Comparison of ENCODE assay signal across 8 mouse cellular contexts in the genomic region with DNA sequence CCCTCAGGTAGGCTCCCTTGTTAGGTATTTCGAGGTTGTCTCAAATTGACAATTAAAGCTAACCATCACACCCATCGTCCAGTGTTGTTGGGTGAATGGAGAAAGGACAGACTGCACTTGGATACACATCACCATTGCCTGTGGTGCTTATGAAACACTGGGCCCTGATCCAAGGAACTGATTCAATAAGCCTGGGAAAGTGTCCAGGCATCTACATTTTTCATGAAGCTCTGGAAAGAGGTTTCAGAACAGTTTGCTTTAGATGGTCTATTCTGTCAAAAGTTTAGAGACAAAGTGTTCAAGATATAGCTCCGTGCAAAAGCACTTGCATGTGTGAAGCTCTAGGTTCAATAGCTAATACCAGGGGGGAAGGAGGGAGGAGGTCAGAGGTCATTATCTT. TPM values are rescaled to one million over a fixed set of nuclear protein-coding genes. Genes with fewer than 3 reads are reported as not detected.
DNase-seq lines count a peak whose midpoint lies in the region; ATAC-seq and TF ChIP-seq lines count a peak whose summit lies in the region.

No protein-coding gene starts in this region.

- H3K36me3 ChIP-seq in heart, postnatal 0 days (replicated peaks; ENCODE audit: control insufficient read depth, insufficient read depth, low read length) = peaks cover 8% of the 10 kb centered on the region; the same call in 1 of the 2 replicates
- no peaks in the 10 kb centered on the region for H3K36me3 ChIP-seq in heart, embryonic 11.5 days (ENCODE audit: control insufficient read depth, insufficient read depth, low read length)

- H3K27ac ChIP-seq in heart, postnatal 0 days (ENCODE audit: low read depth) = no peak overlapping the region
- no peak overlapping the region for H3K27ac ChIP-seq in heart, embryonic 11.5 days (ENCODE audit: low read depth, low read length)
- H3K27ac ChIP-seq in embryonic fibroblast, embryonic 13.5 days (ENCODE audit: insufficient read depth, low read length) = peak overlapping the region; percentile 64

- H3K27me3 ChIP-seq in heart, postnatal 0 days (ENCODE audit: control insufficient read depth, insufficient read depth, low read length) = no peaks in the 10 kb centered on the region
- H3K27me3 ChIP-seq in heart, embryonic 11.5 days (ENCODE audit: control insufficient read depth, insufficient read depth, low read length) = no peaks in the 10 kb centered on the region

- no peak for TF ChIP-seq POLR2A in embryonic fibroblast, embryonic 13.5 days (IDR thresholded peaks at IDR 0.05; ENCODE audit: low read depth, low read length)

- peak; percentile 41 for DNase-seq in heart, postnatal 0 days (ENCODE audit: low spot score)
- DNase-seq in Muller cell, postnatal 12 days (ENCODE audit: inconsistent ontology term) = peak; percentile 79
- DNase-seq in left cerebral cortex, postnatal 36 days (ENCODE audit: low spot score in 2 of 2) = peak; percentile 65
- DNase-seq in MN1 (ENCODE audit: low spot score) = no peak

- intact Hi-C loops in left cerebral cortex, postnatal 36 days (cut with DNase I) = loop anchor here (2.0 kb wide), 1 partner anchor 37 kb away; no protein-coding TSS in a partner anchor

- WGBS in heart, postnatal 0 days = 67% methylated on average over 3 of the region's 3 CpGs
- 87% methylated on average over 3 of the region's 3 CpGs for WGBS in heart, embryonic 11.5 days (ENCODE audit: insufficient replicate concordance)

- H3K9ac ChIP-seq in heart, postnatal 0 days (replicated peaks; ENCODE audit: low read depth, low read length) = no peak overlapping the region
- H3K9ac ChIP-seq in heart, embryonic 11.5 days (ENCODE audit: low read depth, low read length) = no peak overlapping the region

- no peak overlapping the region for H3K4me3 ChIP-seq in heart, postnatal 0 days (ENCODE audit: low read depth, low read length)
- H3K4me3 ChIP-seq in heart, embryonic 11.5 days (ENCODE audit: low read depth, low read length) = no peak overlapping the region
- H3K4me3 ChIP-seq in embryonic fibroblast, embryonic 13.5 days (ENCODE audit: insufficient read depth, low read length) = no peak overlapping the region

- no peak for TF ChIP-seq CTCF in heart, postnatal 0 days (IDR thresholded peaks at IDR 0.05; ENCODE audit: low read depth)
- TF ChIP-seq CTCF in embryonic fibroblast, embryonic 13.5 days (IDR thresholded peaks at IDR 0.05; ENCODE audit: borderline replicate concordance, insufficient read depth, low read length) = no peak

- no peaks in the 10 kb centered on the region for H3K4me1 ChIP-seq in heart, postnatal 0 days (ENCODE audit: control insufficient read depth, insufficient read depth)
- H3K4me1 ChIP-seq in heart, embryonic 11.5 days (ENCODE audit: control insufficient read depth, insufficient read depth, low read length) = no peaks in the 10 kb centered on the region
- H3K4me1 ChIP-seq in embryonic fibroblast, embryonic 13.5 days (ENCODE audit: control insufficient read depth, insufficient read depth, low read length) = peaks cover 2% of the 10 kb centered on the region; the same call in 1 of the 2 replicates

- no peak for ATAC-seq in heart, postnatal 0 days (ENCODE audit: insufficient read depth, low read depth)
- ATAC-seq in heart, embryonic 11.5 days (replicated peaks; ENCODE audit: insufficient number of reproducible peaks, low FRiP score, low TSS enrichment) = no peak
- ATAC-seq in megakaryocyte-erythroid progenitor cell, adult 5-6 weeks (replicated peaks; ENCODE audit: low FRiP score, low TSS enrichment, poor library complexity, severe bottlenecking) = no peak
- no peak for ATAC-seq in erythroid progenitor cell, adult 5-6 weeks (replicated peaks; ENCODE audit: low FRiP score, poor library complexity, severe bottlenecking)

- no peaks in the 10 kb centered on the region for H3K9me3 ChIP-seq in heart, postnatal 0 days (replicated peaks; ENCODE audit: control insufficient read depth, low read length)
- no peaks in the 10 kb centered on the region for H3K9me3 ChIP-seq in heart, embryonic 11.5 days (replicated peaks; ENCODE audit: control insufficient read depth, low read length)

- H3K4me2 ChIP-seq in heart, postnatal 0 days (ENCODE audit: low read depth, low read length) = no peak overlapping the region
- H3K4me2 ChIP-seq in heart, embryonic 11.5 days = no peak overlapping the region

- TF ChIP-seq EP300 in heart, postnatal 0 days (IDR thresholded peaks at IDR 0.05; ENCODE audit: low read depth) = no peak

RNA-seq across cellular contexts. Expression of gene Kitl, which starts 38.6 kb away (rescaled TPM):
- total RNA-seq in heart, postnatal 0 days (2014; rRNA removed; ENCODE audit: low replicate concordance) = 18.5 and 20.3 TPM in 2 replicates
- polyA plus RNA-seq in heart, postnatal 0 days (2015; fragmentation: Nextera tagmentation; extraction: Ambion mirVana) = 22.7 and 23.7 TPM in 2 replicates
- polyA plus RNA-seq in heart, embryonic 11.5 days (2014; fragmentation: Nextera tagmentation; extraction: Ambion mirVana) = 15.2 and 21.5 TPM in 2 replicates
- 10.2 and 12.2 TPM in 2 replicates for polyA plus RNA-seq in embryonic fibroblast, embryonic 13.5 days (2011; ENCODE audit: insufficient read length, low read depth, missing spikeins)
- 10 to 100 TPM; 49.8 to 61.9 TPM for total RNA-seq in left cerebral cortex, postnatal 36 days (2021)
- total RNA-seq in megakaryocyte-erythroid progenitor cell, adult 5-6 weeks (2014; fragmentation: Nextera tagmentation) = not detected in 2 replicates
- not detected in 2 replicates for total RNA-seq in megakaryocyte-erythroid progenitor cell, adult 5-6 weeks (2017)
- 1.4 and 3.8 TPM in 2 replicates for total RNA-seq in erythroid progenitor cell, adult 5-6 weeks (2015; ENCODE audit: low replicate concordance)
- 1.9 and 4.2 TPM in 2 replicates for total RNA-seq in erythroid progenitor cell, adult 5-6 weeks (2017; ENCODE audit: low replicate concordance)
